Mouse (Mus musculus): ENCODE results near the gene Afap1l2. TPM values are rescaled to one million over a fixed set of nuclear protein-coding genes. Genes with fewer than 3 reads are reported as not detected.

Afap1l2 gene
- total RNA-seq (2017): not detected in 2 replicates

DNA sequence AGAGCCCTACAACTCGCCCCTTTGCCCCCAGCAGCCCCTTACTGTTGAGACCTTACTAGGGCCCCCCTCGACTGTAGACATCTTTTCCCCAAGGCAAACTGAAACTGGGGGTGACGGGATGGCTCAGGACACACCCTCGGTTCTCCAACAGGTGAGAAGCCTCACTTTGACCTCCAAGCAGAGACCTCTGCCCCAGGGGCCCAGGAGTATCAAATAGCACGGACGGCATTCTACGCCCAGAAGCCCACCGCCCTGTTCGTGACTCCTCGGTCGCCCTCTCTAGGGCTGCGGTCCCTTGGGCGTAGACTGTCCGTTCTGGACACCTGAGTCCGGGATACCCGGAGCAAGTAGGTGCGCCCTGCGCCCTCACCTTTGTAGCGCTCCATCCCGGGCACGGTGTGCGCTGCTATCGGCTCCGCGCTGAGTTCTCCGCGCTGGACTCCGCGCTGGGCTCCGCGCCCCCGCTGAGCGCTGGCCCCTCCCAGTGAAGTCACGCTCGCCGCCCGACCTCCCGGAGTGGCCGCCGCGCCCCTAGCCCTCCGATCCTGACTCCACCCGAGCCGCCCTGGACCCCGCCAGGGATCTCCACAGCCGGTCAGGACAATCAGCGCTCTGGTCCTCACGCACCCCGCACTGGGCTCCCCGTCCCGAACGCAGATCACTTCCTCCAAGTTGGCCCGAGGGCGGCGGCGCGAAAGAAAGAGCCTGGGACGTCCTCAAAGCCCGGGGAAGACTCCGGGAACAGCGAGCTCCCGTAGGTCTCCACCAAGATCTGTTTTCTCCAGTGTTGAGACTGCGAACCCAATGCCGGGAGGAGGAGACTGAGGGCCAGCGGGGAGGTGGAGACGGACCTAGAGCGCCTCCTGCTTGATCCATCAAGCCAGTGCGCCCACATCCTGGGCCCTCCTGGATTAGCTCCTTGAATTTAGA lies at the start of gene Afap1l2:
Afap1l2 (minus strand) TSS at position 448 of the 930 bp plus-strand sequence.
- peak; percentile 4 to 21; a peak in 1 of 4 replicates for ATAC-seq (replicated peaks in 1 of 2; ENCODE audit: insufficient read depth in 1 of 2, low FRiP score in 2 of 2, low TSS enrichment in 1 of 2, low read depth in 1 of 2, poor library complexity in 2 of 2, severe bottlenecking in 2 of 2)

GRCm38 (mm10) chr19:57057568-57057967 lies 49.5 kb upstream of the Afap1l2 start:
- no peak for ATAC-seq (replicated peaks in 1 of 2; ENCODE audit: insufficient read depth in 1 of 2, low FRiP score in 2 of 2, low TSS enrichment in 1 of 2, low read depth in 1 of 2, poor library complexity in 2 of 2, severe bottlenecking in 2 of 2)

- no peak for ATAC-seq (replicated peaks in 1 of 2; ENCODE audit: insufficient read depth in 1 of 2, low FRiP score in 2 of 2, low TSS enrichment in 1 of 2, low read depth in 1 of 2, poor library complexity in 2 of 2, severe bottlenecking in 2 of 2)
Observed at GRCm38 (mm10) chr19:57055215-57056120, 47.4 kb upstream of the Afap1l2 start.

DNA sequence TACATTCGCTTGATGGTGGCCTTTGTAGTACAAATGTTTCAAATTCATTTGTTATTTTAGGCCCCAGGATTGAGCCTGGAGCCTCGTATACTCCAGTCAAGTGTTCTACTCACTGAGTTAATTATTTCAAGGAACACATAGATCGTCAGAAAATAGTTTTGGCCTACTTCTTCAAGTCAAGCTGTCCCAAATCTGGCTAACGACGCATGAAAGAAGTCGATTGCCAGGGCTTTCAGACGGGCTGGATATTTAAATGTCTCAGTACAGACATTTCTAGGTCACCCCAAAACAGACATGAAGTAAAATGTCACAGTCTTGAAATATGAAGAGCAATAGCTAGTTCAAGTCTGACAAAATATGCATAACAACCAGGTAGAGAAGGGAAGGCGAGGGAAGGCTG lies 44.9 kb upstream of the Afap1l2 start:
- ATAC-seq (replicated peaks in 1 of 2; ENCODE audit: insufficient read depth in 1 of 2, low FRiP score in 2 of 2, low TSS enrichment in 1 of 2, low read depth in 1 of 2, poor library complexity in 2 of 2, severe bottlenecking in 2 of 2): no peak

GRCm38 (mm10) chr19:57052016-57052415 lies 44.0 kb upstream of the Afap1l2 start:
- ATAC-seq (replicated peaks in 1 of 2; ENCODE audit: insufficient read depth in 1 of 2, low FRiP score in 2 of 2, low TSS enrichment in 1 of 2, low read depth in 1 of 2, poor library complexity in 2 of 2, severe bottlenecking in 2 of 2): no peak

DNA sequence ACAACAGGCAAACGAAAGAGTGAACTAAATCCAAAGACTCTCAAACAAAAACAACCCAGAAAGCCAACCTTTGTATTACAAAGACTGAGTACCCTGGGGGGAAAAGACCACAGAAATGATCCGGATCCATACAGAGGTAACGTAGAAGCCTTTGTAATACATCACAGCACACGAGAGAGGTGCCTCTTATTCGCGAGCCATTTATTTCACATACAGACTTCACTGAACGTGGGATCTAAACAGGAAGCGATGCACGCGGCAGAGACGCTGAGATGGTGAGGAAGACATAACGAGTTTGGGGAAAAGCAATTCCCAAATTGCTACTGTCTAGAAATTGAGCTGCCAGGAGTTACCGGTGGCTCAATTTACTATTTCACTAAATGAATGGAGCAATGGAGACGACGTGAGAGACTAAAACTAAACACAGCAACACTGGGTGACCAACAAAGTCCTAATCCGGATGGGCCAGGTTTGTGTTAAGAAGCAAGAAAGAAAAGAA lies 41.6 kb upstream of the Afap1l2 start:
- no peak for ATAC-seq (replicated peaks in 1 of 2; ENCODE audit: insufficient read depth in 1 of 2, low FRiP score in 2 of 2, low TSS enrichment in 1 of 2, low read depth in 1 of 2, poor library complexity in 2 of 2, severe bottlenecking in 2 of 2)

- ATAC-seq (replicated peaks in 1 of 2; ENCODE audit: insufficient read depth in 1 of 2, low FRiP score in 2 of 2, low TSS enrichment in 1 of 2, low read depth in 1 of 2, poor library complexity in 2 of 2, severe bottlenecking in 2 of 2): no peak
Observed at GRCm38 (mm10) chr19:57047671-57048320, 39.8 kb upstream of the Afap1l2 start.

DNA sequence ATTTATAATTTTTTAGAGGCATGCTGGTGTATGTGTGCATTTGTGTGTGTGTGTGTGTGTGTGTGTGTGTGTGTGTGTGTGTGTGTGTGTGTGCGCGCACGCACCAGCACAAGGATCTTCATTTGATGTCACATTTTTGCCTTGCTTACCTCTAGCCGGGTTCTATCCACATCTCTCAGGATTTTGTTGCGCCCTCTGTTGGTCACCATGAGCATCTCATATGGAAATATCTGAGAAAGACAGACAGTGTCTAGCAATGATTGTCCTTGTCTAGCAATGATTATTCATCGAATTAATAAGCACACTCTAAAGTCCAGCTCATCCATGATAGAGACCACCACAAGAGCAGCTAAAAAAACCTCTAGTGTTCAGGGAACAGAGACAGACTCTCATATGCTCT lies 31.2 kb upstream of the Afap1l2 start:
- no peak for ATAC-seq (replicated peaks in 1 of 2; ENCODE audit: insufficient read depth in 1 of 2, low FRiP score in 2 of 2, low TSS enrichment in 1 of 2, low read depth in 1 of 2, poor library complexity in 2 of 2, severe bottlenecking in 2 of 2)

DNA sequence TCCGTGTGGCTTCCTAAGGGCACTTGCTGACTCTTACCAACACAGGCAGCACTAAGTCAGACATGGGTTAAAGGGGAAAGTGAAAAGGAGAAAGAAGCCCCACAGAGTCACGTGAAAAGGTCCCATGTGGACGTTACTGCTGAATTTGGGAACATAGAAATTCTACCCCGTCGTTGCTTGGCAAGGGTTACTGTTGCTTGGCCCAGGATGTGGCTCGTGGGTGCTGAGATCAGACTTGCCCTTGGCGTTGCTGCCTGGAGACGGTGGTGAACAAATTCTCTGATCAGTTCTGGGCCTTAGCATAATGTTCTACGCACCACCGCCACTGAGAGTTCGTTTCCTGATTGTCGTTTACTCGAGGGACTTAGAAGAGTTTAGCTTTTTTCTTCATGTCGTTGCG lies 28.8 kb upstream of the Afap1l2 start:
- no peak for ATAC-seq (replicated peaks in 1 of 2; ENCODE audit: insufficient read depth in 1 of 2, low FRiP score in 2 of 2, low TSS enrichment in 1 of 2, low read depth in 1 of 2, poor library complexity in 2 of 2, severe bottlenecking in 2 of 2)

DNA sequence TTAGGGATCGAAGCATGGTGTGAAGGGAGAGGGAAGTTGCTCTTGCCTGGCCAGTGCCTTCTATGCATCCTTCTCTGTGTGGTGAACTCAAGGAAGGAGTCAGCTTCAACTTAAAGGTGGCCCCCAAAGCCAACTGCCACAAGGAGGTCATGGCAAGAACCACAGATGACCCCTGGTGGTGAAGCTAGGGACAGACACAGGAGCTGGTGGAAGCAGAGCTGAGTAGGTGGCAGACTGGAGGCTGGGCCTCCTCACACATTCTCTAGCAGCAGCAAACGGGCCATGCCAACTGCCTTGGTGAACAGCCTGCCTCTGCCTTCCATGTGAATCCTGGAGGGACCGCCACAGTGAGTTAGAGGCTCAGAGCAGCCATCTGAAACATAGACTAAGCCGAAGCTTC lies 23.6 kb upstream of the Afap1l2 start:
- peak; percentile 45 to 76 for ATAC-seq (replicated peaks in 1 of 2; ENCODE audit: insufficient read depth in 1 of 2, low FRiP score in 2 of 2, low TSS enrichment in 1 of 2, low read depth in 1 of 2, poor library complexity in 2 of 2, severe bottlenecking in 2 of 2)

GRCm38 (mm10) chr19:57029461-57029860 lies 21.4 kb upstream of the Afap1l2 start:
- ATAC-seq (replicated peaks in 1 of 2; ENCODE audit: insufficient read depth in 1 of 2, low FRiP score in 2 of 2, low TSS enrichment in 1 of 2, low read depth in 1 of 2, poor library complexity in 2 of 2, severe bottlenecking in 2 of 2): no peak

DNA sequence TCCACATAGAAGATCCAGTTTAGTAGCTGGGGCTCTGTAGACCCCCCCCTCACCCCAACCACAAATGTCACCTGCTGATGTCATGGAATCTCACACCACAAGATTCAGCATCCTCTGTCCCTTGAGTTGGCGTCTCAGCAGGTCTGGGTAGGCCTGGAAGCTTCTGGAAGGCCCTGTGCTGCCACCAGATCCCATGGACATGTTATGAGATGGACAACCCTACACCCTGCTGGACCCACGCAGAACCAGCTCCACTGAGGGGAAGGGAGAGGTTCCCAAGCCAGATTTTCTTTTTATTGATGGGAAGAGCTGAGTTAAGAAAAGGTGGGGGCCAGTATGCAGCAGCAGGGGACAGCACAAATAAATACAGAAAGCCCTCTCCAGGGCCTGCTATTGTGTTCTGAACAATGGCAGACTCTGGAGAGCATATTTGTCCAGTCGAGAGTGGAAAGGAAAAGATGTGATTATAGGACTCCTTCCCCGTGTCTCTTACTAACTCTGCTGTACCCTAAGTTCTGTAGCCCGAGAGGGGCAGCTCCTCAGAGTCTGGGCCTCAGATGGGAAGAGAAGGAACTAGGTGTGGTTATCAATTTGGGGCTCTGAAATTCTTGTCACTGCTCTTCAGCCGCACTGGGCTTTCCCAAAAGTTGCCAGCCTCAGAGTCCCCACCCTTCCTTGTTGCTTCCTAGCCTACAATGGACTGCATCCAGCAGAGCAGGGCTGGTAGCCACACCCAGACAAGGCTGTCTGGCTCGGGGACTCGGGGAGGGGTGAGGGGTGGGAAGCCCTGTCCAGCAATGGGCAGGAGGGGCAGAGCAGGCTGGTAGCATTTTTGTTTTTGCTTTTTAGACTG lies 20.5 kb upstream of the Afap1l2 start:
- no peak for ATAC-seq (replicated peaks in 1 of 2; ENCODE audit: insufficient read depth in 1 of 2, low FRiP score in 2 of 2, low TSS enrichment in 1 of 2, low read depth in 1 of 2, poor library complexity in 2 of 2, severe bottlenecking in 2 of 2)

- no peak for ATAC-seq (replicated peaks in 1 of 2; ENCODE audit: insufficient read depth in 1 of 2, low FRiP score in 2 of 2, low TSS enrichment in 1 of 2, low read depth in 1 of 2, poor library complexity in 2 of 2, severe bottlenecking in 2 of 2)
Observed at GRCm38 (mm10) chr19:57026501-57026900, 18.5 kb upstream of the Afap1l2 start.

- ATAC-seq (replicated peaks in 1 of 2; ENCODE audit: insufficient read depth in 1 of 2, low FRiP score in 2 of 2, low TSS enrichment in 1 of 2, low read depth in 1 of 2, poor library complexity in 2 of 2, severe bottlenecking in 2 of 2): no peak
Observed at GRCm38 (mm10) chr19:57017785-57018179, 9.8 kb upstream of the Afap1l2 start.

GRCm38 (mm10) chr19:57016995-57017784 lies 9.2 kb upstream of the Afap1l2 start:
- ATAC-seq (replicated peaks in 1 of 2; ENCODE audit: insufficient read depth in 1 of 2, low FRiP score in 2 of 2, low TSS enrichment in 1 of 2, low read depth in 1 of 2, poor library complexity in 2 of 2, severe bottlenecking in 2 of 2): no peak

- no peak for ATAC-seq (replicated peaks in 1 of 2; ENCODE audit: insufficient read depth in 1 of 2, low FRiP score in 2 of 2, low TSS enrichment in 1 of 2, low read depth in 1 of 2, poor library complexity in 2 of 2, severe bottlenecking in 2 of 2)
Observed at GRCm38 (mm10) chr19:57014808-57015207, 6.8 kb upstream of the Afap1l2 start.

All from hematopoietic stem cell, adult 5-6 weeks (primary cell).